Mouse (Mus musculus) G1E-ER4 (cell line): ENCODE results near the gene Mapkap1. TPM values are rescaled to one million over a fixed set of nuclear protein-coding genes. Genes with fewer than 3 reads are reported as not detected.

Experiments used
- GATA1 ChIP-seq: IDR thresholded peaks from one replicate; pipeline ENCODE4 v1.8.0; 2012; ENCODE audit warnings: low read length, inconsistent platforms
- polyA plus RNA-seq: library from polyadenylated mRNA; stranded (reverse); fragments of >175 nt; gene quantifications from 2 replicates; pipeline ENCODE4 v1.2.3, GENCODE M21; 2012

The Mapkap1 gene
- polyA plus RNA-seq, 1 experiment = 107 TPM

GRCm38 (mm10) chr2:34646541-34646865 lies 239.9 kb downstream of the Mapkap1 start:
- TF ChIP-seq GATA1 = no peak

DNA sequence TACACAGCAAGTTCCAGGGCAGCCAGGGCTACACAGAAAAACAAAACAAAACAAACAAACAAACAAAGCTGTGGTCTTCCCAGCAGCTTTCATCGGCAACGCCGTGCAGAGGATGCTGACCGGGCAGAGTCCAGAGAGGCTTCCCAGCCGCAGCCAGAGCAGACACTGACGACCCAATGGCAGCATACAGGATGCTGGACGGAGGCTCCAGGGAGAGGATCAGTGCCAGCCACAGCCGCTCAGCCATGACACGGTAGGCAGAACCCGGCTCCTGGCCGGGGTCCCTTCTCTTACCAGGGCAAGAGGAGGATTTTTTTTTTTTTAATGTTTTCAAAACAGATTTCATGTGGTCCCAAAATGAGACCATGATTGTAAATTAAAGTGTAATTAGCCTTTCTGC lies 240.8 kb downstream of the Mapkap1 start:
- no peak for TF ChIP-seq GATA1

- no peak for TF ChIP-seq GATA1
Measured at GRCm38 (mm10) chr2:34667820-34668219, 261.2 kb downstream of the Mapkap1 start.

DNA sequence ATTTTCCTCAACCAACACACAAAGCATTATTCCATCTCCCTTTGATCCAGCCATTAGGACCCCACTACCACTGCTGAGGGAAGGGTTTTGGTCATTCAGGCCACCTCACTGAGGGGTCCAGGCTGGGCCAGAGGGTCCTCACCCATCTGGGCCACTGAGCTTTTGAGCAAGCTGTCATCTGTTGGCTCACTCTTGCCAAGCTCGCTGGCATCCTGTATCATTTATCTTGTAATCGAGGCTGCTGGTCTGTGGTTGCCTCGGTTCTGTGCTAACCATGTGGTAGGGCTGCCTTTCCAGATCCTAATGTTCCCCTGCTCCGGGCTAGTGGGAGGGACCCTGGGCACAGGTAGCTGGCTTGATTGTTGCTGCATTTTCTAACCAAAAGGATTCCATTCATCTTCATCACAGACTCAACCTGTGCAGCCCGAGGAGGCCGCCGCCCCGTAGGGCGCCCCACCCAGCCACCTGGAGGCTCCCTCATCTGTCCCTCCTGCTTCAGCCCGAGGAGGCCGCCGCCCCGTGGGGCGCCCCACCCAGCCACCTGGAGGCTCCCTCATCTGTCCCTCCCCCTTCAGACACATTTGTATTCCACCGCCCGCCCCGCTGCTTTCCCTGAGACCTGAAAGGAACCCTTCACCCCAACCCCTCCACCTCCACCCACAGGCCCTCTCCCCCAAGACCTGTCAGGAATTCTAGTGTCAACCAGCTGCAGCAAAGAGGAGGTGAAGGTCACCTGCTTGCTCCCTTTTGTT lies 262.0 kb downstream of the Mapkap1 start:
- TF ChIP-seq GATA1 = no peak

- TF ChIP-seq GATA1 = no peak
Measured at GRCm38 (mm10) chr2:34669203-34669746, 262.7 kb downstream of the Mapkap1 start.

DNA sequence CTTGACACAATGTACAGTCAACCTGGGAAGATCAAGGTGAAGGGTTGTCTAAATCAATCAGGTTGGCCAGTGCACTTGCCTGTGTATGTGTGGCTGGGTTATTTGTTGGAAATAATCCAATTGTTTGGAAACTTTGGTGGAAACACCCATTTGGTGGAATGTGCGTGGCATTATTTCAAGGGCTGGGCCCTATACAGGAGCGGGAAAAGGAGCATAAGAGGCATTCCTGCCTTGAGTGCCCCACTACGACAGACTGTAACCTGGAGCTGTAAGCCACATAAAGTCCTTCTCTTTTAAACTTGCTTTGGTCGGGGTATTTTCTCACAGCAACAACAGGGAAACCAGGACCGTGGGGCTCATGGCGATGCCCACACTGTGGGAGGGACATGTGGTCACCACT lies 263.9 kb downstream of the Mapkap1 start:
- no peak for TF ChIP-seq GATA1

DNA sequence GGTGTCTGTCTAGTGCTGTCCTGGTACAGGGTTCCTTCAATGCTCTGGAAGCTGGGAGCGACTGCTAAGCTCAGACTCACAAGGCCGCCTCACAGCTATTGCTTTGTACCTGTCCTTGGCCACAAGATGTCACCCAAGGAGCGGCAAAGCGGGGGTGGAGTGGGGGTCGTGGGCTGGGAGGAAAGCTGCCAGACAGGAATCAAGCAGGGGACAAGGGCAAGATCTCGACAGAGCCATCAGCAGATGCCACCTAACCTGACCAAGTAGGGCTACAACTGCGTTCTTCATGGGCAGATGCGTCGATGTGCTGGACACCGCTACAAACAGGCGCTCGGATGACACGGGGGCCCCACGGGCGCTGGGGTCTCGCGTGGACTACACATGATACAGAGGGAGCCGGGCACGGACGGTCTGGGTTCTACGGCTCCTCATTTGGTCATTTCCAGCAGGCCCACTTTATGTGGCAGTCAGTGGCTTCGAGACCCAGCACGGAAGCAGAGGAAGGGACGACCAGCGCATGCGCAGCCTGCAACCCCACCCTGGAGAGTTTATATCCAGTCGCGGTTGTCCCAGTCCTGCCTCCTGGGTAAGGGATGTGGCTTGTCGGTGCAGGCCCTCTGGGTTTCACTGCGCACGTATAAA lies 264.9 kb downstream of the Mapkap1 start:
- TF ChIP-seq GATA1 = no peak

- no peak for TF ChIP-seq GATA1
Measured at GRCm38 (mm10) chr2:34673846-34674245, 267.3 kb downstream of the Mapkap1 start.

Other genes starting within 250 kb of the Mapkap1 start
- gene Pbx3, start 33.6 kb upstream of the Mapkap1 start, polyA plus RNA-seq = 12.7 and 18.6 TPM in 2 replicates